Mouse (Mus musculus) kidney, embryonic 16.5 days (tissue): ENCODE data around the gene Ap4m1. TPM values are rescaled to one million over a fixed set of nuclear protein-coding genes. Genes with fewer than 3 reads are reported as not detected.

ENCODE experiments used
- ATAC-seq: fragments of 200-750 bp; cut with Nextera tagmentation; 2 replicates; pipeline ENCODE4 v1.8.0; 2017; ENCODE audit warnings: moderate TSS enrichment; ENCODE audit not compliant: low FRiP score, low TSS enrichment
- H3K27ac ChIP-seq: fragments of 300-500 bp; sonication (generic); 2 replicates; pipeline ENCODE4 v1.5.1; 2014; ENCODE audit warnings: low read length
- H3K27me3 ChIP-seq: fragments of 300-500 bp; sonication (generic); 2 replicates; pipeline ENCODE4 v1.6.1; 2014; ENCODE audit warnings: low read length, control low read depth, mixed read lengths; ENCODE audit not compliant: insufficient read depth
- H3K36me3 ChIP-seq: fragments of 300-500 bp; sonication (generic); 2 replicates; pipeline ENCODE4 v1.6.1; 2014; ENCODE audit warnings: low read length, control low read depth, mixed read lengths; ENCODE audit not compliant: insufficient read depth
- H3K4me1 ChIP-seq: fragments of 300-500 bp; sonication (generic); 2 replicates; pipeline ENCODE4 v1.6.1; 2014; ENCODE audit warnings: low read length, control low read depth, mixed read lengths; ENCODE audit not compliant: insufficient read depth
- H3K4me2 ChIP-seq: fragments of 300-500 bp; sonication (generic); replicated peaks from 2 replicates; pipeline ENCODE4 v1.6.1; 2014; ENCODE audit warnings: low read depth, low read length
- H3K4me3 ChIP-seq: fragments of 300-500 bp; sonication (generic); 2 replicates; pipeline ENCODE4 v1.5.1; 2014; ENCODE audit warnings: mild to moderate bottlenecking, low read length
- H3K9ac ChIP-seq: fragments of 300-500 bp; sonication (generic); replicated peaks from 2 replicates; pipeline ENCODE4 v1.6.1; 2014; ENCODE audit warnings: low read length
- H3K9me3 ChIP-seq: fragments of 300-500 bp; sonication (generic); 2 replicates; pipeline ENCODE4 v1.6.1; 2016; ENCODE audit warnings: low read length, control low read depth
- WGBS: fragments of 180-500 bp; shearing (Covaris S2); extraction: QIAGEN DNeasy Blood & Tissue Kit; methylation state at CpG from one replicate; pipeline ENCODE4 v1.1.7; 2014; 5-methylcytosine and 5-hydroxymethylcytosine counted together
- polyA plus RNA-seq: library from polyadenylated mRNA; unstranded; fragments of >200 nt; fragmentation: Nextera tagmentation; extraction: Ambion mirVana; gene quantifications from 2 replicates; pipeline ENCODE4 v1.2.1, GENCODE M21; 2015

The Ap4m1 gene
- 26.1 and 29.5 TPM in 2 replicates for polyA plus RNA-seq

DNA sequence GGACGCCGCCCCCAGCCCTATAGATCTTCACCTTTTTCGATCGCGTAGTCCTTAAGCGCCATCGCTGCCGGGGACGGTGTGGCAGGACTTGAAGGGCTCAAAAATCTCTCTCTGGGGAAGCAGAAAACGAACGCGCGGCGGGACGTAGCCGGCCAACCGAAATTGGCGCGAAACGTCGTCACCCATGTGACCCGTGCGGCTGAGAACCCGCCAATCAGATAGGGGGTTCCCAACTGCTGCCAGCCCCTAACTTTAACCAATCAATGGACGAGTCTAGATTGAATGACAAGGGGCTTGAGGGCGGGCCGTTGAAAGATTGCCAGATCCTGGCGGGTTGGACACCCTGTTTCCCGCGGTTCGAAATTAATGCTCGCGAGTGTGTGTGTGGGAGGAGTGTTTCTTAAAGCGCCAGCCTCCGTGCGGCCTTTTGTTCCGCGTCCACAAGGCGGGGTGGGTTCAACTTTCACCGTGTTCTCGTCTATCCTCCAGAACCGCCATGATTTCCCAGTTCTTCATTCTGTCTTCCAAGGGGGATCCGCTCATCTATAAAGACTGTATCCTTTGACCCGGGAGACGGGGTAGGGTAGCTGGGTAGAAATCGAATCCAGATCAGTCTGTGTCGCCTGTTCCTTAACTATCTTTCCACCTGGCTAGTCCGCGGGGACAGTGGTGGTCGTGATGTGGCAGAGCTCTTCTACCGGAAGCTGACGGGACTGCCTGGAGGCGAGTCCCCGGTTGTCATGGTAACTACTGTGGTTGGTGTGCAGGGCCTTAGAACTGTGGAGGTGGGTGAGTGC is at the start of gene Ap4m1, which contains the start of gene Mcm7:
Gene Ap4m1 (plus strand): TSS at position 308 of the 797 bp plus-strand sequence.
Gene Mcm7 (minus strand): TSS at position 728 of the 797 bp plus-strand sequence.
- Histone ChIP-seq H3K9me3 (no peaks in the 10 kb centered on the region), H3K4me1 (peaks cover 11% of the 10 kb centered on the region), H3K27ac (peak within 1 kb of the TSS; percentile 97), H3K27me3 (no peaks in the 10 kb centered on the region), H3K4me2 (peak within 1 kb of the TSS; percentile 89), H3K36me3 (peaks cover 42% of the 10 kb centered on the region), H3K4me3 (peak within 1 kb of the TSS; percentile 83), H3K9ac (peak within 1 kb of the TSS; percentile 79)
- peak; percentile 95 for ATAC-seq
- under 1% methylated on average over 54 of the region's 54 CpGs for WGBS

DNA sequence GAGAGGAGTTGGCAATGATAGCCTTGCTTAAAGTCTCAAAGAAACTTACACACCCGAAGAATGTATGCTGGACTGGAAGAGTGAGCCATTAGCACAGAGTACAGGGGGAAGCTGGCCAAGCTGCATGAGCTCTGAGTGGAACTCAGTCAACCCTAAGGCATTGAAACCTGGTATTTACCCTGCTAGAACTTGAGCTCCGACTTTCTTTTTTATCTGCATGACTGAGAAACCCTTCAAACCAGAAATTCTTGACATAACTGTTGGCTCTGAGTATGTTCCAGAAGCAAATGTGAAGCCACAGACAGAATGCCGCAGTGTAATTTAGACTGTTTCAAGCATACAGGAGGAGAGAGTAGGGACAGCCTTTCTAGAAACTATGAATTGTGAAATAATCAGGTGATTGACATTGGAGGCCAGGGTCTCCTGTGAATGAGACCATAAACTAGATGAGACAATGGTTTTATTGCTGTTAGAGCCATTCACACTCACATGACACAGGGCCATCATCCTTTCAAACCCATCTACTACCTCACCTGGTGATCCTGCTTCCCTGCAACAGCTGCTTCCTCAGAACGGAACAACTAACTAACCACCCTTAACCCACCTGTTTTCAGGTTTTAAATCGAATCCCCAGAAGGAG is 39.3 kb upstream of the Ap4m1 start:
- no peak overlapping the region for H3K4me3 ChIP-seq
- H3K4me1 ChIP-seq: no peaks in the 10 kb centered on the region
- no peaks in the 10 kb centered on the region for H3K9me3 ChIP-seq
- H3K27me3 ChIP-seq: no peaks in the 10 kb centered on the region
- no peak overlapping the region for H3K9ac ChIP-seq
- 56% methylated on average over 5 of the region's 5 CpGs for WGBS
- no peak overlapping the region for H3K27ac ChIP-seq
- peaks cover 61% of the 10 kb centered on the region for H3K36me3 ChIP-seq
- H3K4me2 ChIP-seq: no peak overlapping the region
- ATAC-seq: no peak

DNA sequence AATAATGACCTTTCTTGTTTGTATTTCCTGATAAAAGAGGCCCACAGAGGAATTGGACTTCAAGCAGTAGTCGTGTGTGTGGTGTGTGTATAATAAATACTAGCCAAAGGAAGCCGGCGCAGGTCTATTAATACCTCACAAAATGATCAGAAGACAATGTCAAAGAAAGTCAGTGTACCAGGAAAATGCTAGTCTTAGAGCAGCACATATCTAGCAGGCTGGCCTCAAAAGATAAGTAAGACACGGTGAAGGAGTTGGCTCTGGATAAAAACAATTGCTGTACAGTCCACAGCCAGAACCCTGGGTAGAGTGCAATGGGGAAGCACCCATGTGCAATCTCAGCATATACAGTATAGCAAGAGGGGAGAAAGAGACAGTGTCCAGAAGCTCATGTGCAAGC is 34.5 kb upstream of the Ap4m1 start:
- Histone ChIP-seq H3K36me3 (peaks cover 34% of the 10 kb centered on the region), H3K4me2 (no peak overlapping the region)

DNA sequence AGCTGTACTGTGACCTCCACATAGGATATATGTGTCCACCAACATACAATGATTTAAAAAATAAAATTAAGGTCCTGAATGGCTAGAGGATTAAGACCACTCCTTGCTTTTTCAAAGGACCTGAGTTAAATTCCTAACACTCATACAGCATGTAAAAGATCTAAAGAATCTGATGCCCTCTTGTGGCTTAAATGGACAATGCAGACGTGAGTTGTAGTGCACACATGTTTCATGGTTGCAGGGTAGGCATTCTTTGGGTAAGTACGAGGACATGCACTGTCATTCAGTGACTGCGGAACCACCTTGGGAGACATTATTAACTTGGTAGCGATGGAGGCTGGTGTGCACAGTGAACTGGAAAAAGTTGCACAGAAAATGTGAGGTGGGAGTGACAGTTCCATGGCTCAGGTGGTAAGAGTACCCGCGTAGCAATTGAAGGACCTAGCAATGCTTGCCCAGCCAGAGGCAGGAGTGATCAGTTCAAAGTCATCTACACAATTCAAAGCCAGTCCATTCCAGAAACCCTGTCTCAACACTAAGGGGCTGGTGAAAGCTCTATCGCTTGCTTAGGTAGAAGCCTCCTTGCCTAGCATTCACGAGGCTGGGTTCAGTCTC is 33.8 kb upstream of the Ap4m1 start:
- Histone ChIP-seq H3K4me1 (no peaks in the 10 kb centered on the region), H3K27ac (no peak overlapping the region), H3K9ac (no peak overlapping the region), H3K4me3 (no peak overlapping the region), H3K4me2 (no peak overlapping the region), H3K9me3 (no peaks in the 10 kb centered on the region), H3K27me3 (no peaks in the 10 kb centered on the region), H3K36me3 (peaks cover 27% of the 10 kb centered on the region)
- 58% methylated on average over 8 of the region's 8 CpGs for WGBS
- peak; percentile 71; the same call in 1 of the 2 replicates for ATAC-seq

More for the DNA sequence above, 34.5 kb upstream of the Ap4m1 start:
- H3K27me3 ChIP-seq: no peaks in the 10 kb centered on the region
- no peak overlapping the region for H3K27ac ChIP-seq
- H3K4me3 ChIP-seq: no peak overlapping the region
- H3K4me1 ChIP-seq: no peaks in the 10 kb centered on the region
- WGBS: 63% methylated on average over 4 of the region's 4 CpGs
- H3K9me3 ChIP-seq: no peaks in the 10 kb centered on the region
- no peak overlapping the region for H3K9ac ChIP-seq
- peak; percentile 27; the same call in 1 of the 2 replicates for ATAC-seq

DNA sequence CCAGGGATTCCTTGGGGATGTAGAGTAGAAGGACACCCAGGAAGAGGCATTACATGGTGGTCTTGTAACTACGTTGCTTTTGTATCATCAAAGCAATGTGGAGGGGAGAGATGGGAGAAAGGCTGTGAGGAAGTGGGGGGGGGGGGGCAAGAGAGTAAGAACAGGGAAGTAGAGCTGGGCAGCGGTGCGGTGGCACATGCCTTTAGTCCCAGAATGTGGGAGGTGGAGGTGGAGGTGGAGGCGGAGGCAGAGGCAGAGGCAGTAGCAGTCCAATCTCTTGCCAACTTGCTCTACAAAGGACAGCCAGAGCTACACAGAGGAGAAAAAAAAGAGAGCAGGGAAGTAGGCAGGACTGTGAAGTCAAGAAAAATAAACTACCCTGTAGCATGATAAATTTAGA is 33.2 kb upstream of the Ap4m1 start:
- no peak overlapping the region for H3K9ac ChIP-seq
- ATAC-seq: 0 out of 2 replicates have a peak, but pooled peaks have one; percentile 9
- H3K4me1 ChIP-seq: no peaks in the 10 kb centered on the region
- H3K4me3 ChIP-seq: no peak overlapping the region
- no peak overlapping the region for H3K4me2 ChIP-seq
- H3K9me3 ChIP-seq: no peaks in the 10 kb centered on the region
- 74% methylated on average over 4 of the region's 4 CpGs for WGBS
- no peaks in the 10 kb centered on the region for H3K27me3 ChIP-seq
- peaks cover 27% of the 10 kb centered on the region for H3K36me3 ChIP-seq
- H3K27ac ChIP-seq: no peak overlapping the region

DNA sequence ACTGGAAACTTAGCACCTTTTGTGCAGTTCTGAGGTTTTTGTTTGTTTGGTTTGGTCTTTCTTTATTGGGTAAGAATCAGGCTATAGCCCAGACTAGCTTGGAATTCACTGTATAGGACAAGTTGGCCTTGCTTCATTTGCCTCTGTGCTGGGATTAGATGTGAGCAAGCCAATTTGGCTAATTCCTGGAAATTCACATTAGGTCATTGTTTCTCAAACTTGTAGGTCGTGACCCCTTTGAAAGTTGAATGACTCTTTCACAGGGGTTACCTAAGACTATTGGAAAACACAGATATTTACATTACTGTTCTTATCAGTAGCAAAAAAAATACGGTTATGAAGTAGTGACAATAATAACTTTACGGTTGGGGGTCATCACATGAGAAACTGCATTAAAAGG is 17.4 kb upstream of the Ap4m1 start:
- Histone ChIP-seq H3K4me3 (peak overlapping the region; percentile 83), H3K9me3 (no peaks in the 10 kb centered on the region), H3K4me2 (peak overlapping the region; percentile 80), H3K36me3 (peaks cover 24% of the 10 kb centered on the region), H3K27me3 (no peaks in the 10 kb centered on the region), H3K27ac (no peak overlapping the region), H3K9ac (0 out of 2 replicates have a peak overlapping the region, but pooled peaks have one; percentile 97), H3K4me1 (peaks cover 9% of the 10 kb centered on the region; the same call in 1 of the 2 replicates)
- WGBS: 84% methylated on average over 3 of the region's 3 CpGs
- ATAC-seq: no peak

DNA sequence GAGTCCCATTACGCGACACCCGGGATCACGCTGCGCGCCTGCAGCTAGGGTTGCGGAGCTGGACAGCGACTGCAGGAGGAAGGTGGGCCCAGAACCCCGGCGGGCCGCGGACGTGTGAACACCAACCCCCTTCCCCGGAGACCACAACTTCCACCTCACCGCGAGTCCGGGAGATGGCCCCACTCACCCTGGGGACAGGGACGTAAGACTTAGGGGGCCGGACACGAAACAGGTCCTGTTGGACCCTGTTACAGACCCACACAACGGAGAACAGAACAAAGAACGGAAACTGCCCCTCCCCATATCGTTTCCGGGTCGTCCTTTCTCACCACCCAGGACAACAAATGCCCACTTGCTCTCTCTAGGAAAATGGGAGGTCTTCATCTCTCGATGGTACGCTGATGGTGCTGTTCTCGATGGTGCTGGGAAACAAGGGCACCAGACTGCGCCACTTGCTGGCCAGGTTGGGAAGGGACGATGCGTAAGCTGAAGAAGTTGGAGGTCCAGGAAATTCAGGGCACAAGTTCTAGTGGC is 16.3 kb upstream of the Ap4m1 start, which contains the start of gene Zfp113:
Gene Zfp113 (minus strand): TSS at position 302 of the 534 bp plus-strand sequence.
- Histone ChIP-seq H3K36me3 (peaks cover 20% of the 10 kb centered on the region), H3K9ac (peak within 1 kb of the TSS; percentile 97), H3K9me3 (no peaks in the 10 kb centered on the region), H3K4me3 (peak within 1 kb of the TSS; percentile 83), H3K4me1 (peaks cover 9% of the 10 kb centered on the region; the same call in 1 of the 2 replicates), H3K27ac (peak within 1 kb of the TSS; percentile 95), H3K27me3 (no peaks in the 10 kb centered on the region), H3K4me2 (peak within 1 kb of the TSS; percentile 80)
- peak; percentile 96 for ATAC-seq
- under 1% methylated on average over 31 of the region's 31 CpGs for WGBS

DNA sequence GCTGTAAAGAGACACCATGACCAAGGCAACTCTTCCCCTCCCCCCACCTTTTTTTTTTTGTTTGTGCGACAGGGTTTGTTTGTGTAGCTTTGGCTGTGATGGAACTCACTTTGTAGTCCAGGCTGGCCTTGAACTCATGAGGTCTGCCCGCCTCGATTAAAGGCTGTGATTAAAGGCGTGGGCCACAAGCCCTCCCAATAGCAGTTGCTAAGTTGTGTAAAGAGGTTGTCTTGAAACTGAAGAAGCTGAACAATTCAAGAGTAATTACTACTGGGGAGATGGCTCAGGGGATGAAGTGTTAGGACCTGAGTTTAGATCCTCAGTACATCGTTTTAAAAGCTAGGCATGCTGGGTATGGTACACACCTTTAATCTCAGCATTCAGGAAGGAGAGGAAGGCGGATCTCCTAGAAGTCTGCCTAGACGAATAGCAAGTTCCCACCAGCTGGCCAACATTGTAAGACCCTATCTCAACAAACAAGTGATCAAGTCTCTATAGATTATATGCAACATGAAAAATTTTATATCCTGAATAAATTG is 11.5 kb upstream of the Ap4m1 start:
- H3K27ac ChIP-seq: peak overlapping the region; percentile 71; the same call in 1 of the 2 replicates
- H3K4me1 ChIP-seq: peaks cover 12% of the 10 kb centered on the region
- peak overlapping the region; percentile 60 for H3K4me2 ChIP-seq
- H3K36me3 ChIP-seq: peaks cover 30% of the 10 kb centered on the region
- 68% methylated on average over 7 of the region's 7 CpGs for WGBS
- peak overlapping the region; percentile 92 for H3K9ac ChIP-seq
- no peaks in the 10 kb centered on the region for H3K27me3 ChIP-seq
- no peaks in the 10 kb centered on the region for H3K9me3 ChIP-seq
- H3K4me3 ChIP-seq: peak overlapping the region; percentile 92
- no peak for ATAC-seq
